Mouse (Mus musculus) midbrain, embryonic 15.5 days (tissue): ENCODE measurements around the gene Tagln2. TPM values are rescaled to one million over a fixed set of nuclear protein-coding genes. Genes with fewer than 3 reads are reported as not detected.

Source experiments
- ATAC-seq: fragments of 200-750 bp; cut with Nextera tagmentation; replicated peaks from 2 replicates; pipeline ENCODE4 v1.8.0; 2017; ENCODE audit warnings: moderate TSS enrichment
- H3K27ac ChIP-seq: fragments of 300-500 bp; sonication (generic); 2 replicates; pipeline ENCODE4 v1.5.1; 2015; ENCODE audit warnings: mild to moderate bottlenecking, inconsistent platforms
- H3K27me3 ChIP-seq: fragments of 300-500 bp; sonication (generic); replicated peaks from 2 replicates; pipeline ENCODE4 v1.6.1; 2015; ENCODE audit warnings: inconsistent platforms
- H3K36me3 ChIP-seq: fragments of 300-500 bp; sonication (generic); replicated peaks from 2 replicates; pipeline ENCODE4 v1.6.1; 2015; ENCODE audit warnings: inconsistent platforms
- H3K4me1 ChIP-seq: fragments of 300-500 bp; sonication (generic); 2 replicates; pipeline ENCODE4 v1.6.1; 2015; ENCODE audit warnings: inconsistent platforms
- H3K4me2 ChIP-seq: fragments of 300-500 bp; sonication (generic); 2 replicates; pipeline ENCODE4 v1.6.1; 2015; ENCODE audit warnings: inconsistent platforms, mild to moderate bottlenecking, moderate library complexity
- H3K4me3 ChIP-seq: fragments of 300-500 bp; sonication (generic); 2 replicates; pipeline ENCODE4 v1.5.1; 2015; ENCODE audit warnings: mild to moderate bottlenecking, inconsistent platforms
- H3K9ac ChIP-seq: fragments of 300-500 bp; sonication (generic); 2 replicates; pipeline ENCODE4 v1.6.1; 2015; ENCODE audit warnings: mild to moderate bottlenecking, inconsistent platforms
- H3K9me3 ChIP-seq: fragments of 300-500 bp; sonication (generic); 2 replicates; pipeline ENCODE4 v1.6.1; 2016; ENCODE audit warnings: inconsistent platforms
- WGBS: fragments of 180-500 bp; shearing (Covaris S2); methylation state at CpG from one replicate; pipeline ENCODE4 v1.1.7; 2015; ENCODE audit warnings: mixed read lengths; 5-methylcytosine and 5-hydroxymethylcytosine counted together
- polyA plus RNA-seq: library from polyadenylated mRNA; unstranded; fragments of >200 nt; fragmentation: Nextera tagmentation; extraction: Ambion mirVana; gene quantifications from 2 replicates; pipeline ENCODE4 v1.2.1, GENCODE M21; 2015

Tagln2 gene
- polyA plus RNA-seq, 1 experiment from 2014 or later: 57.2 TPM

- WGBS: 70% methylated on average over 11 of the region's 11 CpGs
- ATAC-seq: no peak
- Histone ChIP-seq H3K36me3 (no peaks in the 10 kb centered on the region), H3K4me1 (no peaks in the 10 kb centered on the region), H3K9me3 (no peaks in the 10 kb centered on the region), H3K4me2 (no peak overlapping the region), H3K27ac (no peak overlapping the region), H3K9ac (no peak overlapping the region), H3K27me3 (no peaks in the 10 kb centered on the region), H3K4me3 (no peak overlapping the region)
Observed at GRCm38 (mm10) chr1:172468301-172468877, 31.5 kb upstream of the Tagln2 start.

GRCm38 (mm10) chr1:172469373-172469772 is 30.5 kb upstream of the Tagln2 start:
- ATAC-seq: no peak
- H3K4me2 ChIP-seq: no peak overlapping the region
- H3K9ac ChIP-seq: no peak overlapping the region
- no peaks in the 10 kb centered on the region; the same call in 1 of the 2 replicates for H3K27me3 ChIP-seq
- no peaks in the 10 kb centered on the region for H3K9me3 ChIP-seq
- no peaks in the 10 kb centered on the region for H3K36me3 ChIP-seq
- no peaks in the 10 kb centered on the region for H3K4me1 ChIP-seq
- H3K27ac ChIP-seq: no peak overlapping the region
- no peak overlapping the region for H3K4me3 ChIP-seq
- WGBS: 88% methylated on average over 5 of the region's 5 CpGs

GRCm38 (mm10) chr1:172469810-172470448 is 29.9 kb upstream of the Tagln2 start:
- Histone ChIP-seq H3K4me3 (no peak overlapping the region), H3K27ac (no peak overlapping the region), H3K4me2 (no peak overlapping the region), H3K27me3 (no peaks in the 10 kb centered on the region; the same call in 1 of the 2 replicates), H3K4me1 (no peaks in the 10 kb centered on the region), H3K9me3 (no peaks in the 10 kb centered on the region), H3K36me3 (no peaks in the 10 kb centered on the region), H3K9ac (no peak overlapping the region)
- ATAC-seq: no peak
- WGBS: 65% methylated on average over 8 of the region's 8 CpGs

- Histone ChIP-seq H3K9ac (no peak overlapping the region), H3K27ac (no peak overlapping the region), H3K4me1 (no peaks in the 10 kb centered on the region), H3K4me3 (no peak overlapping the region), H3K4me2 (no peak overlapping the region), H3K27me3 (no peaks in the 10 kb centered on the region; the same call in 1 of the 2 replicates), H3K36me3 (no peaks in the 10 kb centered on the region), H3K9me3 (no peaks in the 10 kb centered on the region)
- ATAC-seq: no peak
Observed at GRCm38 (mm10) chr1:172472909-172473308, 26.9 kb upstream of the Tagln2 start.

GRCm38 (mm10) chr1:172474196-172474595 is 25.7 kb upstream of the Tagln2 start:
- Histone ChIP-seq H3K4me1 (no peaks in the 10 kb centered on the region), H3K4me3 (no peak overlapping the region), H3K27me3 (no peaks in the 10 kb centered on the region; the same call in 1 of the 2 replicates), H3K4me2 (no peak overlapping the region), H3K9me3 (no peaks in the 10 kb centered on the region), H3K9ac (no peak overlapping the region), H3K27ac (no peak overlapping the region), H3K36me3 (no peaks in the 10 kb centered on the region)
- 81% methylated on average over 3 of the region's 3 CpGs for WGBS
- ATAC-seq: no peak

GRCm38 (mm10) chr1:172475054-172475741 is 24.6 kb upstream of the Tagln2 start, which contains the start of gene Slamf9:
Gene Slamf9, plus strand, starts transcription at chr1:172475358.
- Histone ChIP-seq H3K4me2 (no peak within 1 kb of the TSS), H3K36me3 (no peaks in the 10 kb centered on the region), H3K4me3 (no peak within 1 kb of the TSS), H3K27ac (no peak within 1 kb of the TSS), H3K27me3 (no peaks in the 10 kb centered on the region; the same call in 1 of the 2 replicates), H3K9me3 (no peaks in the 10 kb centered on the region), H3K4me1 (no peaks in the 10 kb centered on the region), H3K9ac (no peak within 1 kb of the TSS)
- WGBS: 70% methylated on average over 7 of the region's 7 CpGs
- no peak for ATAC-seq

- no peak for ATAC-seq
- H3K4me3 ChIP-seq: no peak overlapping the region
- H3K27ac ChIP-seq: no peak overlapping the region
- H3K27me3 ChIP-seq: peaks cover 4% of the 10 kb centered on the region; the same call in 1 of the 2 replicates
- no peak overlapping the region for H3K9ac ChIP-seq
- no peaks in the 10 kb centered on the region for H3K36me3 ChIP-seq
- 86% methylated on average over 5 of the region's 5 CpGs for WGBS
- no peaks in the 10 kb centered on the region for H3K9me3 ChIP-seq
- peaks cover 9% of the 10 kb centered on the region for H3K4me1 ChIP-seq
- H3K4me2 ChIP-seq: no peak overlapping the region
Observed at GRCm38 (mm10) chr1:172478020-172478419, 21.8 kb upstream of the Tagln2 start.

GRCm38 (mm10) chr1:172480376-172480775 is 19.5 kb upstream of the Tagln2 start:
- Histone ChIP-seq H3K4me1 (peaks cover 32% of the 10 kb centered on the region), H3K4me2 (no peak overlapping the region), H3K27ac (no peak overlapping the region), H3K27me3 (0 out of 2 replicates have a peak, but pooled peaks cover 4% of the 10 kb centered on the region), H3K4me3 (no peak overlapping the region), H3K36me3 (no peaks in the 10 kb centered on the region), H3K9ac (no peak overlapping the region), H3K9me3 (no peaks in the 10 kb centered on the region)
- ATAC-seq: no peak
- WGBS: 92% methylated on average over 4 of the region's 4 CpGs

GRCm38 (mm10) chr1:172481111-172481510 is 18.7 kb upstream of the Tagln2 start:
- H3K36me3 ChIP-seq: no peaks in the 10 kb centered on the region
- H3K4me2 ChIP-seq: peak overlapping the region; percentile 76
- H3K27ac ChIP-seq: no peak overlapping the region
- peak overlapping the region; percentile 33; the same call in 1 of the 2 replicates for H3K9ac ChIP-seq
- H3K4me1 ChIP-seq: peaks cover 39% of the 10 kb centered on the region
- no peaks in the 10 kb centered on the region for H3K9me3 ChIP-seq
- H3K27me3 ChIP-seq: 0 out of 2 replicates have a peak, but pooled peaks cover 4% of the 10 kb centered on the region
- WGBS: 20% methylated on average over 13 of the region's 13 CpGs
- peak overlapping the region; percentile 67 for H3K4me3 ChIP-seq
- ATAC-seq: no peak

GRCm38 (mm10) chr1:172481540-172482280 is 18.1 kb upstream of the Tagln2 start, which contains the start of gene Igsf9:
Gene Igsf9, plus strand, starts transcription at chr1:172481788.
- peak; percentile 93 for ATAC-seq
- Histone ChIP-seq H3K9me3 (no peaks in the 10 kb centered on the region), H3K4me1 (peaks cover 45% of the 10 kb centered on the region), H3K4me3 (peak within 1 kb of the TSS; percentile 67), H3K27me3 (0 out of 2 replicates have a peak, but pooled peaks cover 4% of the 10 kb centered on the region), H3K9ac (peak within 1 kb of the TSS; percentile 65), H3K4me2 (peak within 1 kb of the TSS; percentile 76), H3K27ac (peak within 1 kb of the TSS; percentile 72), H3K36me3 (no peaks in the 10 kb centered on the region)
- under 1% methylated on average over 38 of the region's 38 CpGs for WGBS

GRCm38 (mm10) chr1:172482518-172483360 is 17.1 kb upstream of the Tagln2 start:
- peak; percentile 8 for ATAC-seq
- 1% methylated on average over 12 of the region's 12 CpGs for WGBS

More at GRCm38 (mm10) chr1:172482518-172483360, 17.1 kb upstream of the Tagln2 start:
- Histone ChIP-seq H3K4me2 (peak overlapping the region; percentile 76), H3K36me3 (no peaks in the 10 kb centered on the region), H3K9me3 (no peaks in the 10 kb centered on the region), H3K4me3 (peak overlapping the region; percentile 67), H3K27ac (peak overlapping the region; percentile 72), H3K9ac (peak overlapping the region; percentile 65), H3K4me1 (peaks cover 56% of the 10 kb centered on the region), H3K27me3 (0 out of 2 replicates have a peak, but pooled peaks cover 4% of the 10 kb centered on the region)
